Mouse (Mus musculus): ENCODE data around the gene Cnr2. TPM values are rescaled to one million over a fixed set of nuclear protein-coding genes. Genes with fewer than 3 reads are reported as not detected.
A peak's percentile ranks its signal among the peaks of the same experiment; 100 is the strongest.

The Cnr2 gene
- polyA plus RNA-seq, 1 experiment from 2014 or later: 0.38 TPM

GRCm38 (mm10) chr4:135920304-135921241 lies 25.4 kb downstream of the Cnr2 start, which contains the start of gene Fuca1:
Fuca1 (plus strand) TSS chr4:135920735.
- Histone ChIP-seq H3K4me1 (ENCODE audit: control insufficient read depth, insufficient read depth, low read length) (no peaks in the 10 kb centered on the region; the same call in 1 of the 2 replicates), H3K4me2 (replicated peaks; ENCODE audit: low read depth, low read length) (peak within 1 kb of the TSS; percentile 90), H3K9me3 (ENCODE audit: control insufficient read depth, low read depth, low read length) (no peaks in the 10 kb centered on the region), H3K27me3 (ENCODE audit: control insufficient read depth, insufficient read depth, low read length) (no peaks in the 10 kb centered on the region), H3K36me3 (ENCODE audit: control insufficient read depth, insufficient read depth, low read length) (peaks cover 7% of the 10 kb centered on the region), H3K9ac (replicated peaks; ENCODE audit: low read depth, low read length) (peak within 1 kb of the TSS; percentile 79), H3K27ac (ENCODE audit: low read length) (peak within 1 kb of the TSS; percentile 72), H3K4me3 (ENCODE audit: low read depth, low read length) (peak within 1 kb of the TSS; percentile 81)
- WGBS: 2% methylated on average over 60 of the region's 60 CpGs
- ATAC-seq (ENCODE audit: insufficient number of reproducible peaks, insufficient read depth, low FRiP score, low read depth): peak; percentile 91

- no peaks in the 10 kb centered on the region for H3K27me3 ChIP-seq (ENCODE audit: control insufficient read depth, insufficient read depth, low read length)
- peak overlapping the region; percentile 81 for H3K4me3 ChIP-seq (ENCODE audit: low read depth, low read length)
- H3K4me2 ChIP-seq (replicated peaks; ENCODE audit: low read depth, low read length): peak overlapping the region; percentile 90
- H3K27ac ChIP-seq (ENCODE audit: low read length): peak overlapping the region; percentile 72
- no peaks in the 10 kb centered on the region for H3K9me3 ChIP-seq (ENCODE audit: control insufficient read depth, low read depth, low read length)
- H3K4me1 ChIP-seq (ENCODE audit: control insufficient read depth, insufficient read depth, low read length): no peaks in the 10 kb centered on the region; the same call in 1 of the 2 replicates
- peak overlapping the region; percentile 79 for H3K9ac ChIP-seq (replicated peaks; ENCODE audit: low read depth, low read length)
- ATAC-seq (ENCODE audit: insufficient number of reproducible peaks, insufficient read depth, low FRiP score, low read depth): 0 out of 2 replicates have a peak, but pooled peaks have one; percentile 21
- peaks cover 10% of the 10 kb centered on the region for H3K36me3 ChIP-seq (ENCODE audit: control insufficient read depth, insufficient read depth, low read length)
- 3% methylated on average over 26 of the region's 26 CpGs for WGBS
These were observed 26.3 kb downstream of the Cnr2 start for GRCm38 (mm10) chr4:135921257-135922120.

- H3K4me3 ChIP-seq (ENCODE audit: low read depth, low read length): peak overlapping the region; percentile 81; the same call in 1 of the 2 replicates
- H3K4me1 ChIP-seq (ENCODE audit: control insufficient read depth, insufficient read depth, low read length): no peaks in the 10 kb centered on the region; the same call in 1 of the 2 replicates
- no peak overlapping the region for H3K27ac ChIP-seq (ENCODE audit: low read length)
- H3K9ac ChIP-seq (replicated peaks; ENCODE audit: low read depth, low read length): 0 out of 2 replicates have a peak overlapping the region, but pooled peaks have one; percentile 79
- peak overlapping the region; percentile 90 for H3K4me2 ChIP-seq (replicated peaks; ENCODE audit: low read depth, low read length)
- 63% methylated on average over 1 of the region's 1 CpGs for WGBS
- H3K9me3 ChIP-seq (ENCODE audit: control insufficient read depth, low read depth, low read length): no peaks in the 10 kb centered on the region
- no peak for ATAC-seq (ENCODE audit: insufficient number of reproducible peaks, insufficient read depth, low FRiP score, low read depth)
- H3K27me3 ChIP-seq (ENCODE audit: control insufficient read depth, insufficient read depth, low read length): no peaks in the 10 kb centered on the region
- peaks cover 10% of the 10 kb centered on the region for H3K36me3 ChIP-seq (ENCODE audit: control insufficient read depth, insufficient read depth, low read length)
These were observed 27.0 kb downstream of the Cnr2 start for GRCm38 (mm10) chr4:135922190-135922589.

- Histone ChIP-seq H3K27me3 (ENCODE audit: control insufficient read depth, insufficient read depth, low read length) (no peaks in the 10 kb centered on the region), H3K27ac (ENCODE audit: low read length) (no peak overlapping the region), H3K9ac (replicated peaks; ENCODE audit: low read depth, low read length) (no peak overlapping the region), H3K9me3 (ENCODE audit: control insufficient read depth, low read depth, low read length) (no peaks in the 10 kb centered on the region), H3K4me1 (ENCODE audit: control insufficient read depth, insufficient read depth, low read length) (no peaks in the 10 kb centered on the region; the same call in 1 of the 2 replicates), H3K36me3 (ENCODE audit: control insufficient read depth, insufficient read depth, low read length) (peaks cover 10% of the 10 kb centered on the region), H3K4me2 (replicated peaks; ENCODE audit: low read depth, low read length) (no peak overlapping the region), H3K4me3 (ENCODE audit: low read depth, low read length) (no peak overlapping the region)
- 93% methylated on average over 2 of the region's 2 CpGs for WGBS
- ATAC-seq (ENCODE audit: insufficient number of reproducible peaks, insufficient read depth, low FRiP score, low read depth): no peak
These were observed 29.2 kb downstream of the Cnr2 start for GRCm38 (mm10) chr4:135924418-135924817.

- H3K4me3 ChIP-seq (ENCODE audit: low read depth, low read length): no peak overlapping the region
- H3K9me3 ChIP-seq (ENCODE audit: control insufficient read depth, low read depth, low read length): no peaks in the 10 kb centered on the region
- H3K4me1 ChIP-seq (ENCODE audit: control insufficient read depth, insufficient read depth, low read length): no peaks in the 10 kb centered on the region; the same call in 1 of the 2 replicates
- no peaks in the 10 kb centered on the region for H3K27me3 ChIP-seq (ENCODE audit: control insufficient read depth, insufficient read depth, low read length)
- H3K27ac ChIP-seq (ENCODE audit: low read length): no peak overlapping the region
- WGBS: 77% methylated on average over 5 of the region's 5 CpGs
- no peak for ATAC-seq (ENCODE audit: insufficient number of reproducible peaks, insufficient read depth, low FRiP score, low read depth)
- H3K9ac ChIP-seq (replicated peaks; ENCODE audit: low read depth, low read length): no peak overlapping the region
- peaks cover 10% of the 10 kb centered on the region for H3K36me3 ChIP-seq (ENCODE audit: control insufficient read depth, insufficient read depth, low read length)
- H3K4me2 ChIP-seq (replicated peaks; ENCODE audit: low read depth, low read length): no peak overlapping the region
These were observed 30.1 kb downstream of the Cnr2 start for GRCm38 (mm10) chr4:135925341-135925740.

- Histone ChIP-seq H3K4me3 (ENCODE audit: low read depth, low read length) (no peak overlapping the region), H3K9me3 (ENCODE audit: control insufficient read depth, low read depth, low read length) (no peaks in the 10 kb centered on the region), H3K4me2 (replicated peaks; ENCODE audit: low read depth, low read length) (no peak overlapping the region), H3K36me3 (ENCODE audit: control insufficient read depth, insufficient read depth, low read length) (peaks cover 13% of the 10 kb centered on the region), H3K9ac (replicated peaks; ENCODE audit: low read depth, low read length) (no peak overlapping the region), H3K27me3 (ENCODE audit: control insufficient read depth, insufficient read depth, low read length) (no peaks in the 10 kb centered on the region), H3K27ac (ENCODE audit: low read length) (no peak overlapping the region), H3K4me1 (ENCODE audit: control insufficient read depth, insufficient read depth, low read length) (no peaks in the 10 kb centered on the region; the same call in 1 of the 2 replicates)
- 0 out of 2 replicates have a peak, but pooled peaks have one; percentile 20 for ATAC-seq (ENCODE audit: insufficient number of reproducible peaks, insufficient read depth, low FRiP score, low read depth)
- 85% methylated on average over 10 of the region's 10 CpGs for WGBS
These were observed 31.1 kb downstream of the Cnr2 start for GRCm38 (mm10) chr4:135926195-135926808.

GRCm38 (mm10) chr4:135926861-135927260 lies 31.7 kb downstream of the Cnr2 start:
- H3K27me3 ChIP-seq (ENCODE audit: control insufficient read depth, insufficient read depth, low read length): no peaks in the 10 kb centered on the region
- H3K27ac ChIP-seq (ENCODE audit: low read length): no peak overlapping the region
- WGBS: 88% methylated on average over 3 of the region's 3 CpGs
- H3K4me1 ChIP-seq (ENCODE audit: control insufficient read depth, insufficient read depth, low read length): no peaks in the 10 kb centered on the region; the same call in 1 of the 2 replicates
- no peak overlapping the region for H3K9ac ChIP-seq (replicated peaks; ENCODE audit: low read depth, low read length)
- H3K4me2 ChIP-seq (replicated peaks; ENCODE audit: low read depth, low read length): no peak overlapping the region
- ATAC-seq (ENCODE audit: insufficient number of reproducible peaks, insufficient read depth, low FRiP score, low read depth): no peak
- H3K9me3 ChIP-seq (ENCODE audit: control insufficient read depth, low read depth, low read length): no peaks in the 10 kb centered on the region
- peaks cover 13% of the 10 kb centered on the region for H3K36me3 ChIP-seq (ENCODE audit: control insufficient read depth, insufficient read depth, low read length)
- no peak overlapping the region for H3K4me3 ChIP-seq (ENCODE audit: low read depth, low read length)
